Mouse (Mus musculus) stomach, postnatal 0 days (tissue): ENCODE results near the gene Ntm.

Experiments used
- CTCF ChIP-seq: IDR thresholded peaks from 2 replicates; pipeline ENCODE4 v1.5.1; 2016; ENCODE audit warnings: antibody characterized with exemption, low read depth, mild to moderate bottlenecking, moderate library complexity
- EP300 ChIP-seq: optimal IDR thresholded peaks from 2 replicates; pipeline ENCODE3; 2016; ENCODE audit warnings: antibody characterized with exemption

DNA sequence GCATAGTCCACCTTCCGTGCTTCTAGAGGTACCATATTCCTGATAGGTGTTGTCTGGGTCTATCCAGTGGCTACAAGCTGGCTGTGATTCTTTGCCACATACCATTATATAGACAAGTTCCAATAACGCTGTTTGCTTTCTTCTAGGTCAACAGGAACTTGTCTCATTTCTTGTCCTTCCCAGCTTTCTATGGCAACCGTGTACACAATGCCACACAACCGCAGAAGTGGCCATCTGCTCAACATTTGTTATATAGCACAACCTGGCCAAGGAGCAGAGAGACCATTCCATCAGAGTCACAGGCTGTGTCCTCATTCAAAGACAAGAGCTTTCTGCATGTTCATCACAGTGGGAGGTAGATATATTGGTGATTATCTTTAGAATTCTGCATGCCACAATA is 404.0 kb downstream of the Ntm start:
- TF ChIP-seq EP300 (no peak), CTCF (no peak)
